Mouse (Mus musculus) E14TG2a.4 (cell line): ENCODE measurements around the gene Gm10775.

Experiments
- H3K27me3 ChIP-seq: 2 replicates; pipeline ENCODE4 v1.6.1; 2014; ENCODE audit warnings: low read length, control low read depth; ENCODE audit not compliant: insufficient read depth
- H3K36me3 ChIP-seq: 2 replicates; pipeline ENCODE4 v1.6.1; 2014; ENCODE audit warnings: low read length, control low read depth; ENCODE audit not compliant: insufficient read depth
- H3K4me1 ChIP-seq: replicated peaks from 2 replicates; pipeline ENCODE4 v1.6.1; 2014; ENCODE audit warnings: low read depth, low read length, control low read depth
- H3K4me3 ChIP-seq: replicated peaks from 2 replicates; pipeline ENCODE4 v1.5.1; 2014; ENCODE audit warnings: mild to moderate bottlenecking, low read length
- H3K9me3 ChIP-seq: 2 replicates; pipeline ENCODE4 v1.6.1; 2014; ENCODE audit warnings: low read length, control low read depth
- CTCF ChIP-seq: conservative IDR thresholded peaks from 2 replicates; pipeline ENCODE4 v1.5.1; 2014; ENCODE audit warnings: low read length
- NANOG ChIP-seq: IDR thresholded peaks from 2 replicates; pipeline ENCODE4 v1.6.1; 2014; ENCODE audit warnings: borderline replicate concordance, low read length, mixed read lengths
- POU5F1 ChIP-seq: IDR thresholded peaks from 2 replicates; pipeline ENCODE4 v1.6.1; 2014; ENCODE audit warnings: low read length, borderline replicate concordance

Gm10775 gene

DNA sequence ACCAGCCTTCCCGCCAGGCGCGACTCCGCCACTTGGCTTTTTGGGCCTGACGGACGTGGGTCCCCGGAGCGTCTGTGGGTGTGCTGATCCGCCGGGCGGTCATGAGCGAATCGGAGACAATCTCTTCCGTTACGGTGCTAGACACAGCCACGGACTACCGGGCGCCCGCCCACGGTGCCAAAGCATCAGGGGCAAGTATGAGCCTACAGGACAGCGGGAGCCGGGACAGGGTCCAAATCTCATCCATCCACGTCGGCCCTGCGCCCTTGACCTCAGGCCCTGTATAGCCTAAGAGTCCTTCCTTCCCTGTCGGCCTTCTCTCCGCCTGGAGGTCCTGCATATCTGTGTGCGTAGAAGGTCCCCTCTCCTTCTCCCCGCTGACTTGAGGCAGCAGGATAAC lies at the start of gene Gm10775:
Gm10775 (plus strand) TSS at position 301 of the 400 bp plus-strand sequence.
- peak within 1 kb of the TSS; percentile 80 for H3K4me3 ChIP-seq
- TF ChIP-seq CTCF (no peak), NANOG (no peak)
- peaks cover 25% of the 10 kb centered on the region for H3K27me3 ChIP-seq
- peaks cover 24% of the 10 kb centered on the region for H3K9me3 ChIP-seq
- peaks cover 24% of the 10 kb centered on the region for H3K4me1 ChIP-seq
- peaks cover 11% of the 10 kb centered on the region for H3K36me3 ChIP-seq

DNA sequence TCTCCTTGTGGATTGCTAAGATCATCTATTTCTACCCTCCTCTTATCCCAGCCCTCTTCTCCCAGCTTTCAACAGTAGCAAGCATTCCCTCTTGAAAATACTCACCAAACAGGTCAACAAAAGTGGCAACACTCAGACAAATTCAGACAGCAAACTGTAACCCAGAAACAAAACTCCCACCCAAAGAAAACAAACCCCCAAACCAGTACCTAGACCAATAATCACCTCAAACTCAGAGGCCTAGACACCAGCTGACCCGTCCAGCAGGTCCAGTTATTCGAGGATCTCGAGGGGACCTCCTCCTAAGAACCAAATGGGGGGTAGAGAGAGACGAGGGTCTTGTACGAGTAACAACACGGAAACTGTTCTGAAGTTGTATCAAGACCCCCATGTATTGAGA lies 33.4 kb upstream of the Gm10775 start:
- Histone ChIP-seq H3K4me1 (peaks cover 6% of the 10 kb centered on the region), H3K4me3 (no peak overlapping the region), H3K36me3 (no peaks in the 10 kb centered on the region), H3K9me3 (no peaks in the 10 kb centered on the region), H3K27me3 (no peaks in the 10 kb centered on the region)
- no peak for TF ChIP-seq CTCF
- no peak for TF ChIP-seq NANOG
- no peak for TF ChIP-seq POU5F1

DNA sequence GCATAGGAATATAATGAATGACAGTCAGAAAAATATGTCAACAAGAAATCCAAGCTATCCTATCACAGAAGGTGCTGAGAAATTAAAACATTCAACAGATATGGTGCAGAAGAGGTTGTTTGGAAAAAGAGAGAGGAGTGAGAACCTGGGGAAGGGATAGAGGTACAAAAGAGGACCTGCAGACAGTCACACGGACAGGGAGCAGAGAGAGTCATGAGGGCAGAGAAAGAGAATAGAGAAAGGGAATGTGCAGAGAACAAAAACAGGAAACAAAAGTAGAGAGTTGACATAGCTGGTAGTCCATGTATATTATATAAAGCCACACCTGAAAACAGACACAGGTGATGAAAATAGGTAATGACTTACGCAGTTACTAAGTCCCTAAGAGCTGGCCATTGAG lies 32.7 kb upstream of the Gm10775 start:
- Histone ChIP-seq H3K9me3 (no peaks in the 10 kb centered on the region), H3K27me3 (no peaks in the 10 kb centered on the region), H3K4me3 (no peak overlapping the region), H3K4me1 (peaks cover 6% of the 10 kb centered on the region), H3K36me3 (no peaks in the 10 kb centered on the region)
- no peak for TF ChIP-seq CTCF
- TF ChIP-seq NANOG, result no peak
- TF ChIP-seq POU5F1, result no peak

DNA sequence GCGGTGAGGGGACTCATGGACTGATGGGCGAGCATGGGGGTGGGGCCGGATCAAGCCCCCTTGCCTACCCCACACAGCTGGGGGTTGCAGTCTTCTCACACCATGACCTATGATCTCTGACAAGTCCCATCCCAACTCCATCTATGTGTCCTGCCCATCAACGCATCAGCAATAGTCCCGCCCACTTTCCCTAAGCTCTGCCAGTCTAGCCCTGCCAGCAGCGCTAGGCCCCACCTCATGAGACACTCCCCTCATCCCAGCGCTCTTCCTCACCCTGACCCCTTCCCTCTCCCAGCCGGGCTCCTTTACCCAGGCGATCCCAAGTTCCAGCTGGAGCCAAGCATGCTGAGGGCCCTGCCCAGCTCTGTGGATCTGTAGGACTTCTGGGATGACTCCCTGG lies 22.1 kb upstream of the Gm10775 start:
- H3K4me3 ChIP-seq, result peak overlapping the region; percentile 65
- no peaks in the 10 kb centered on the region for H3K27me3 ChIP-seq
- H3K9me3 ChIP-seq, result no peaks in the 10 kb centered on the region
- no peaks in the 10 kb centered on the region for H3K36me3 ChIP-seq
- TF ChIP-seq CTCF (no peak), POU5F1 (no peak), NANOG (no peak)
- peaks cover 29% of the 10 kb centered on the region for H3K4me1 ChIP-seq

DNA sequence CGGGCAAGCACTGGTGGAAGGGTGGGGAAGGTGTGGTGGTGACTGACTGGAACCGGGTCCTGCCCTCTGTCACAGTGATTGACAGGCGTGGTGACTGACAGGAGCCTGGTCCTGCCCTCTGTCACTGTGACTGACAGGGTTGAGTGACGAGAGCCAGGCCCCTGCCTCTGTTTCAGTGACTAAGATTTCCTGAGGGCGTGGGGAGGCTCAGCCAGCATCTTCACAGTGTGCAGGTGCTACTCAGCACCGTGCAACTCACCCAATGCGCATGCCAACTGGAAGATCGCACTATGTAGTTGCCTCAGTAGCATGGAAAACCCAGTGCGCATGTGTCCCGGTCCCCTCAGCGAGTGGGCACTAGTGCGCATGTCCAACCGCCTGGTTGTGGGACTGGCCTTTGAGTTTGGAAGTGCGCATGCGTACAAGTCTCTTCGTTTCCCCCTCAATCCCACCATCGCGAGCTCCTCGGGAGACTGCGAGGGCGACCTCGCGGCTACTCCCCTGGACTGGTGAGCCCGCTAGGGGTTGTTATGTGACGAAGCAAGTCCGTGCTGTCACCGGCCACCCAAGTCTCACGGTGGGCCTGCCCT lies 18.7 kb upstream of the Gm10775 start:
- TF ChIP-seq POU5F1 (no peak), CTCF (no peak), NANOG (no peak)
- H3K4me1 ChIP-seq, result peaks cover 46% of the 10 kb centered on the region
- peaks cover 16% of the 10 kb centered on the region for H3K36me3 ChIP-seq
- no peaks in the 10 kb centered on the region for H3K9me3 ChIP-seq
- H3K4me3 ChIP-seq, result peak overlapping the region; percentile 95
- no peaks in the 10 kb centered on the region for H3K27me3 ChIP-seq

DNA sequence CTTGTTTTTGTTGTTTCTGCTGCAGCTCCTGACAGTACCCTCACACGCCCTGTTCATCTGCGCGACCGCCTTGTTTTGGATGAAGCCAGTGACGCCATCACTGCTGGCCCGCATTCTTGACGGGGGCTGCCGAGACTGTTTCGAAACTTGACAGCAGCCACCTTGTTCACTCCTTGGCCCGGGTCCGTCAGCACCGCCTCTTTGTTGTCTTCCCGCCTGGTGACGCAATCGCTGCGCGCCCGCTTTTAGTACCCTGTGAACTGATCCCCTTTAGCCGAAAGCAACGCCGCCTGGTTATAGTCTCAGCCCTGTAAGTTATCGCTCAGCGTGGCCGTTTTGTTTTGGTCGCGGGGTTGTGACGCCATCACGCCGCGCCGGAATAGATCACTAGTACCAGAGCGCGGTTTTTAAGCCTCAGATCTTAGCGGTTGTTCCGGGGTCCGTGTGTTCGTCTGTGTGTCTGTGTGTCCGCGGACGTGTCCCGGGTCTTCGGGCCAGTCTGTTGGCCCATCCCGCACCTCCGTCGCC lies 18.2 kb upstream of the Gm10775 start:
- H3K4me1 ChIP-seq, result peaks cover 46% of the 10 kb centered on the region
- H3K36me3 ChIP-seq, result peaks cover 21% of the 10 kb centered on the region
- peak overlapping the region; percentile 95 for H3K4me3 ChIP-seq
- H3K27me3 ChIP-seq, result no peaks in the 10 kb centered on the region
- no peaks in the 10 kb centered on the region for H3K9me3 ChIP-seq
- no peak for TF ChIP-seq POU5F1
- no peak for TF ChIP-seq CTCF
- TF ChIP-seq NANOG, result no peak

DNA sequence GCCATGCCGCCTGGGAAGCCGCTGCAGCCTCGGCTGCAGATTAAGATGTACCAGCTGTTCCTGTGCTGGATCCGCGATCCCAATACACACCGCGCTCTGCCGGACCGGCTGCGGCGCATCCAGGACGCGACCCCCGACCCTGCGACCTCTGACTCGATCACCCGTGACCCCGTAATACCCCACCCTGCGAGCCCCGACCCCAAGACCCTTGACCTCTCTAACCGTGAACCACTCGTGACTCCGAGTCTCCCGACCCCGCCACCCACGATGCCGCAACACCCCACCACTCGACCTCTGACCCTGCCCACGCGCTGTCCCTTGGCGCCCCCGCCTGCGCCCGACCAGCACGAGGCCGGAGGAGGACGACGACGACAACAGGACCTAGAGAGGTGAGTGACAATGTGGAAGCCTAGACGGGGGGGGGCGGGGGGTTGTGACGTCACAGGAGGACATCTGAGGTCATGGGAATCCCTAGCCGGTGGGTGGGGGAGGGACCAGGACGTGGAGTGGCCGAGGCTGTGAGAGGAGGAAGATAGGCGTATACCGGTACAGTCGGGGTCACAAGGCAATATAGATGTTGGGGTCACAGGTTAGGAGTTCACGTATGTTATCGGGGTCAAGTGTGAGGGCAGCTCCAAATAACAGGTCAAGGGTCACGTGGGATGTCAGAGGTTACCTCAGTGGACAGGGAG lies 17.6 kb upstream of the Gm10775 start:
- Histone ChIP-seq H3K4me3 (peak overlapping the region; percentile 95), H3K4me1 (peaks cover 45% of the 10 kb centered on the region), H3K36me3 (peaks cover 21% of the 10 kb centered on the region), H3K27me3 (no peaks in the 10 kb centered on the region), H3K9me3 (no peaks in the 10 kb centered on the region)
- TF ChIP-seq CTCF (no peak), POU5F1 (no peak), NANOG (no peak)

DNA sequence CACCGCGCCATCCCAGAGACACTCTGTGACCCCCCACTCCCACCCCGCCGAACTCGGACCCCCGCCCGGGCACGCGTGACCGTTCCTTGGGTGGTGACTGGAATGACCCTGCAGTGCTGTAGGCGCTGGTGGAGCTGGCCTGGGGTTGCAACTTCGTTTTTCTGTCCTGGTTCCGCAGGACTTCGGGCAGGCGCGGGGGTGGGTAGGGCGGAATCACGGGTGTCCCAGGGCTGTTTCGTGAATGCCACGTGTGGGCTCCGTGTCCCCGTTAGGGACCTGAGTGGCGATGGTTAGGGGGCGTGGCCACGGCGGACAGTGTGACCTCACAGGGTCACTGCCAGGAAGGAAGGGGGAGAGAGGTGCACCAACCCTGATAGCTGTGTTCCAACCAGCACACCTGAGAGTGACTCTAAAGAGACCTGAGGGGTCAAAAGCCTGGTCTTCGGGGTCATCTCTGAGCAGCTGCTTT lies 17.0 kb upstream of the Gm10775 start:
- Histone ChIP-seq H3K4me1 (peaks cover 39% of the 10 kb centered on the region), H3K36me3 (peaks cover 22% of the 10 kb centered on the region), H3K9me3 (no peaks in the 10 kb centered on the region), H3K4me3 (peak overlapping the region; percentile 95), H3K27me3 (no peaks in the 10 kb centered on the region)
- no peak for TF ChIP-seq NANOG
- no peak for TF ChIP-seq POU5F1
- no peak for TF ChIP-seq CTCF

DNA sequence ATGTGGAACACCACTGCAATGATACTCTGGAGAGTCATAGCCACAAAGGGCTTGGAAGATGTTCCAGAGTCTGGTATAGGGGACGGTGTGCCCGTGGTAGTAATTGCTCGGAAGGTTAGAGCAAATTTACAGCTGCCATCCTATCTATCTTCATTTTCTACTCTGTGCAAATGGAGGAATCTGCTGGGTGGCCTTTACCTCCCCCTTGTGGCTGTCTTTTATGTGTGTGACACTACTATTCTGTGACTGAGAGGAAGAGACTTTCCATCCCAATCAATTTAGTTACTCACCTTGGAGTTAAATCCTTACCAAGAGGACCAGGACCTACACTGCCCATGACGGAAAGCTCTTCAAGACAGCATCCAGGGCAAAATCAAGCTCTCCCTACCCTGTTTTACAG lies 16.1 kb upstream of the Gm10775 start:
- 0 out of 2 replicates have a peak overlapping the region, but pooled peaks have one; percentile 95 for H3K4me3 ChIP-seq
- peaks cover 34% of the 10 kb centered on the region for H3K4me1 ChIP-seq
- no peaks in the 10 kb centered on the region for H3K9me3 ChIP-seq
- no peaks in the 10 kb centered on the region for H3K27me3 ChIP-seq
- peaks cover 30% of the 10 kb centered on the region for H3K36me3 ChIP-seq
- TF ChIP-seq NANOG, result no peak
- TF ChIP-seq CTCF, result peak; percentile 40
